8 mouse cellular contexts compared by ENCODE assay signal in the genomic region with DNA sequence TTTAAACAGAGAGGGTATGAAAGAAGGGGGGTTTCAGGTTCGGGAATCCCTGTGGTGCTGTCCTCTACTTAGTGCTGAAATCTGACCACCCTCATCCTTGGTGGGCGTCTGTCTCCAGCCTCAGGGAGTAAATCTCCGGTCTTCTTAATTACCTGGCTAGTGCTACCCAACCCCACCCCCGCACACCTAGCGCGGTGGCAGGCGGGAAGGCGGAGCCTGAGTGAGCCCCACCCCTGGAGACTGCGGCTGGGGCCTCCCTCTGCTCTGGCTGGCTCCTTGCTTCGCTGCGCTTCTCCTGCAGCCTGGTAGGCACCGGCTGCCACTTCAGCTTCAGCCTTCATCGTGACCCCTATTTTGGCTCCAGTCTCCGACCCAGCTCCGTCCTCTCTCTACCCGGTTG. TPM values are rescaled to one million over a fixed set of nuclear protein-coding genes. Genes with fewer than 3 reads are reported as not detected.
DNase-seq lines count a peak whose midpoint lies in the region; ATAC-seq and TF ChIP-seq lines count a peak whose summit lies in the region.

No protein-coding gene starts in this region.

- peak; percentile 16 to 25 for DNase-seq in heart, adult 2 months
- no peak for DNase-seq in heart, adult 8-10 months (ENCODE audit: low spot score)
- peak; percentile 93 to 95 for DNase-seq in cerebellum, postnatal 14 days
- peak; percentile 63 to 71 for DNase-seq in frontal cortex, postnatal 25 days (ENCODE audit: low spot score in 2 of 2)
- DNase-seq in kidney, postnatal 14 days, result peak; percentile 84
- peak; percentile 57 for DNase-seq in testis, postnatal 10 days (ENCODE audit: low spot score)

- TF ChIP-seq POLR2A in heart, adult 2 months (IDR thresholded peaks at IDR 0.05; ENCODE audit: insufficient read depth, low read depth, low read length), result no peak

- H3K9me3 ChIP-seq in liver, embryonic 12.5 days (replicated peaks), result no peaks in the 10 kb centered on the region
- no peaks in the 10 kb centered on the region for H3K9me3 ChIP-seq in neural tube, embryonic 12.5 days

- intact Hi-C loops in heart, adult 2 months (cut with DNase I), result loop anchor here (5.0 kb wide), 2 partner anchors 86 to 171 kb away; a partner anchor contains a TSS

- peak overlapping the region; percentile 24; the same call in 1 of the 2 replicates for H3K4me2 ChIP-seq in liver, embryonic 12.5 days
- H3K4me2 ChIP-seq in neural tube, embryonic 12.5 days (replicated peaks), result peak overlapping the region; percentile 60

- no peak overlapping the region for H3K9ac ChIP-seq in heart, adult 2 months (ENCODE audit: low read depth, low read length)
- H3K9ac ChIP-seq in liver, embryonic 12.5 days, result no peak overlapping the region
- H3K9ac ChIP-seq in neural tube, embryonic 12.5 days, result peak overlapping the region; percentile 57

- 3% methylated on average over 16 of the region's 16 CpGs for WGBS in heart, adult 2 months
- WGBS in liver, embryonic 12.5 days (ENCODE audit: insufficient replicate concordance), result 3% methylated on average over 16 of the region's 16 CpGs
- under 1% methylated on average over 16 of the region's 16 CpGs for WGBS in neural tube, embryonic 12.5 days

- H3K27me3 ChIP-seq in heart, adult 2 months (ENCODE audit: control insufficient read depth, insufficient read depth, low read length), result peaks cover 10% of the 10 kb centered on the region
- peaks cover 76% of the 10 kb centered on the region for H3K27me3 ChIP-seq in liver, embryonic 12.5 days (replicated peaks)
- peaks cover 26% of the 10 kb centered on the region for H3K27me3 ChIP-seq in neural tube, embryonic 12.5 days (replicated peaks)

- H3K27ac ChIP-seq in heart, adult 2 months, result no peak overlapping the region
- no peak overlapping the region for H3K27ac ChIP-seq in liver, embryonic 12.5 days
- H3K27ac ChIP-seq in neural tube, embryonic 12.5 days, result no peak overlapping the region

- H3K4me3 ChIP-seq in heart, adult 2 months, result no peak overlapping the region
- no peak overlapping the region for H3K4me3 ChIP-seq in liver, embryonic 12.5 days
- peak overlapping the region; percentile 30 for H3K4me3 ChIP-seq in neural tube, embryonic 12.5 days

- no peaks in the 10 kb centered on the region; the same call in none of the 2 replicates for H3K4me1 ChIP-seq in heart, adult 2 months (ENCODE audit: control insufficient read depth, insufficient read depth, low read length)
- H3K4me1 ChIP-seq in liver, embryonic 12.5 days, result peaks cover 21% of the 10 kb centered on the region
- H3K4me1 ChIP-seq in neural tube, embryonic 12.5 days, result peaks cover 17% of the 10 kb centered on the region

- no peak for ATAC-seq in liver, embryonic 12.5 days
- ATAC-seq in neural tube, embryonic 12.5 days (ENCODE audit: low FRiP score, low read depth), result peak; percentile 48; the same call in 1 of the 2 replicates

- no peaks in the 10 kb centered on the region for H3K36me3 ChIP-seq in heart, adult 2 months (ENCODE audit: control insufficient read depth, insufficient read depth, low read length)
- no peaks in the 10 kb centered on the region for H3K36me3 ChIP-seq in liver, embryonic 12.5 days
- no peaks in the 10 kb centered on the region for H3K36me3 ChIP-seq in neural tube, embryonic 12.5 days

- no peaks in the 10 kb centered on the region for H3K79me2 ChIP-seq in heart, adult 2 months (replicated peaks; ENCODE audit: control insufficient read depth, insufficient read depth, low read length)

- TF ChIP-seq CTCF in heart, adult 2 months (IDR thresholded peaks at IDR 0.05), result no peak

- TF ChIP-seq EP300 in heart, adult 2 months (IDR thresholded peaks at IDR 0.05; ENCODE audit: insufficient read depth, low read depth, low read length), result no peak

RNA-seq across cellular contexts. Expression of a gene that starts 0.9 kb away (rescaled TPM):
- total RNA-seq in heart, adult 2 months (2021), result 1 to 10 TPM; 1.0 to 2.1 TPM
- 4.7 and 5.3 TPM in 2 replicates for polyA plus RNA-seq in heart, adult 2 months (2012; rRNA removed)
- total RNA-seq in heart, adult 8-10 months (2022), result 1 to 10 TPM; 1.3 to 2.9 (median 2.2) TPM
- polyA plus RNA-seq in liver, embryonic 12.5 days (2016; fragmentation: Nextera tagmentation; extraction: Ambion mirVana), result 0.16 TPM in 1 of 2 replicates, not detected in the other
- polyA plus RNA-seq in neural tube, embryonic 12.5 days (2016; fragmentation: Nextera tagmentation; extraction: Ambion mirVana), result 19.6 and 19.7 TPM in 2 replicates

RNA-seq across cellular contexts. Expression of a gene that starts 3.2 kb away (rescaled TPM):
- total RNA-seq in heart, adult 2 months (2021), result 10 to 100 TPM; 85.1 to 93.6 TPM
- 44.3 and 65.0 TPM in 2 replicates for polyA plus RNA-seq in heart, adult 2 months (2012; rRNA removed)
- total RNA-seq in heart, adult 8-10 months (2022), result 100 to 1,000 TPM in 3 of 4 experiments, 10 to 100 TPM in 1; 88.4 to 110 (median 104) TPM
- polyA plus RNA-seq in liver, embryonic 12.5 days (2016; fragmentation: Nextera tagmentation; extraction: Ambion mirVana), result 8.1 and 8.7 TPM in 2 replicates
- polyA plus RNA-seq in neural tube, embryonic 12.5 days (2016; fragmentation: Nextera tagmentation; extraction: Ambion mirVana), result 13.0 and 13.1 TPM in 2 replicates

RNA-seq across cellular contexts. Expression of a gene that starts 28.6 kb away (rescaled TPM):
- total RNA-seq in heart, adult 2 months (2021), result not detected
- 0.09 and 0.10 TPM in 2 replicates for polyA plus RNA-seq in heart, adult 2 months (2012; rRNA removed)
- total RNA-seq in heart, adult 8-10 months (2022), result under 1 TPM in 1 of 4 experiments, not detected in 3; 0.09 TPM
- not detected in 2 replicates for polyA plus RNA-seq in liver, embryonic 12.5 days (2016; fragmentation: Nextera tagmentation; extraction: Ambion mirVana)
- polyA plus RNA-seq in neural tube, embryonic 12.5 days (2016; fragmentation: Nextera tagmentation; extraction: Ambion mirVana), result not detected in 2 replicates

RNA-seq across cellular contexts. Expression of a gene that starts 55.2 kb away (rescaled TPM):
- 100 to 1,000 TPM; 145 to 148 TPM for total RNA-seq in heart, adult 2 months (2021)
- polyA plus RNA-seq in heart, adult 2 months (2012; rRNA removed), result 76.0 and 96.6 TPM in 2 replicates
- total RNA-seq in heart, adult 8-10 months (2022), result 100 to 1,000 TPM; 104 to 129 (median 126) TPM
- polyA plus RNA-seq in liver, embryonic 12.5 days (2016; fragmentation: Nextera tagmentation; extraction: Ambion mirVana), result 353 and 364 TPM in 2 replicates
- polyA plus RNA-seq in neural tube, embryonic 12.5 days (2016; fragmentation: Nextera tagmentation; extraction: Ambion mirVana), result 497 and 518 TPM in 2 replicates

RNA-seq across cellular contexts. Expression of a gene that starts 55.2 kb away (rescaled TPM):
- 1 to 10 TPM; 3.8 to 4.2 TPM for total RNA-seq in heart, adult 2 months (2021)
- polyA plus RNA-seq in heart, adult 2 months (2012; rRNA removed), result 3.4 and 4.3 TPM in 2 replicates
- 1 to 10 TPM; 2.9 to 4.7 (median 3.2) TPM for total RNA-seq in heart, adult 8-10 months (2022)
- polyA plus RNA-seq in liver, embryonic 12.5 days (2016; fragmentation: Nextera tagmentation; extraction: Ambion mirVana), result 0.84 and 1.0 TPM in 2 replicates
- 4.1 and 4.5 TPM in 2 replicates for polyA plus RNA-seq in neural tube, embryonic 12.5 days (2016; fragmentation: Nextera tagmentation; extraction: Ambion mirVana)
